Mouse (Mus musculus): ENCODE data around the gene Mcrip2. TPM values are rescaled to one million over a fixed set of nuclear protein-coding genes. Genes with fewer than 3 reads are reported as not detected.
A peak's percentile ranks its signal among the peaks of the same experiment; 100 is the strongest.

Mcrip2 gene
- polyA plus RNA-seq, 1 experiment from 2014 or later = 11.1 TPM

DNA sequence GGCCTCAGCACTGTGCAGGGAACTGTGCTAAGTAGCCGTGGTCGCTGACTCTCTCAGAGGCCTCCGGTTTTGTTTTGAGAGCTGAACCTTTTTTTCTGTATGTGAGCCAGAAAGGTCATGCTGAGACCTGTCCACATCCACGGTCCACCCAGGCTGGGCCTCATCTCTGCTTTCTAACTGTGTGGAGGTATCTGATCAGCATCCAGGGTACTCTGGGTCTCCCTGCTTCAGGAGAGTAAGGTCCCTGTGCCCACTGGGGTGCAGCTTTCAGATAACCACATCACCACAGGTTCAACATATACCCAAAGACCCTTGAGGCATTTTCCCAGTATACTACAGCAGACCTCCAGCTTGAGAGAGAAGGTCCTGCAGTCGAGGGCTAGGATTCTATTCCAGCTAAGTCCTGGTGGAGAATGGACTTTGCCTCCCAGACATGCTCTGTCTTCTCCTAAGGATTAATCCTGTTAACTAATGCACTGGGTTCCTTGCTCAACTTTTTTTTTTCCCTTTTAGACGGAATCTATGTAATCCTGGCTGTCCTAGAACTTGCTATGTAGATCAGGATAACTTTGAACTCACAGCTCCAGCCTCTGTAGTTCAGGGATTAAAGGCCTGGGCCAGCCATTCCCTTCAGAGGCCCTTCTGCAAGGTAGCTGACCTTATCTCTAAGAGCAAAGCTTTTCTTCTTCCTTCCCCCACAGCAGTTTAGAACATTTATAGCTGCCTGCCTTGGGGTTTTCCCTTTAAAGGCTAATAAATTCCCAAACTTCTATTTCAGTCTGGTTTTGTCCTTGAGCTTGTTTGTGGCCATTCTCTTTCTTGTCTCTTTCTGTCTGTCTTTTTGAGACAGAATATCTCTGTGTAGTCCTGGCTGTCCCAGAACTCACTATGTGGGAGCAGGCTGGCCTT is 6.6 kb downstream of the Mcrip2 start:
- Histone ChIP-seq H3K9ac (peak overlapping the region; percentile 85), H3K36me3 (0 out of 2 replicates have a peak, but pooled peaks cover 4% of the 10 kb centered on the region), H3K27ac (peak overlapping the region; percentile 89), H3K4me1 (peaks cover 24% of the 10 kb centered on the region), H3K4me3 (peak overlapping the region; percentile 71), H3K9me3 (no peaks in the 10 kb centered on the region), H3K27me3 (no peaks in the 10 kb centered on the region), H3K4me2 (peak overlapping the region; percentile 78)
- ATAC-seq (ENCODE audit: insufficient number of reproducible peaks, insufficient read depth, low FRiP score, low TSS enrichment, low read depth) = no peak
- WGBS = 9% methylated on average over 6 of the region's 6 CpGs

DNA sequence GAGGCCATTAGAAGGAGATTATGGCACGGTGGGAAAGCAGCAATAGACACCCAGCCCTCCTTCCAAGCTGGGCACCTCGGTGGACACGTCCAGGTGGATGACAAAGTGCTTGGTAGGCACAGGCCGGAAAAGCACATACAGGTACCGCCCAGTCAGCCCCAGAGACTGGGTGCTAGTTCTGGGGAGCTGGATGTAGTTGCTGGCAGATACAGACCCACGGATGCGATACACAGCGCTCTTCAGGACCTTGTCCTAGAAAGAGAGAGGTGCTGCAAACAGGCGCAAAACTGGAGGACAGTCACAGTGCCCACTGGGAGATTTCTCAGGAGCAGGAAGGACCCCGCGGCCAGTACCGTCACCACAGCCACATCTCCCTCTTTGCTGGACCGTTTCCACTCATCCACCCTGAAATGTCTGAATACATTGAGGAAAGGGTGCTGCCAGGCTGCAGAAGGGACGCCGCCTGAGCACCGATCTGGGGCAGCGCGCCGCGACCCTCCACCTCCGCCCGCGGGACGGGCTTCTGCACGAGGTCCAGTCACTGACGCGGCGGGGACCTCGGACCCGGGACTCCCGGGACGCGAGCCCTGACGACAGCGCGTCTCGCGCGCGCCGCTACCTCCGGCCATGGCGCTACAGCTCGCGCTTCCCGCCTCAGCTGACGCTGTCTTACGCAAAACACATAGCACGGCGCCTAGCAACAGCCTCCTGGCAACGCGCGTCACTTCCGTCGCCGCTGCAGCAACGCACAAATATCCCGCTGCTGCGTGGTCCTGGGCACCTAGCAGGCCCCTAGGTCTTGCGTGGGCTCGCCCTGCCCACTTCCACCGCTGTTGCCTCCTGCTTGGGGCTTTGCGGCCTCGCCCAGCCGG is 7.5 kb downstream of the Mcrip2 start, which contains the start of gene Wdr90:
Gene Wdr90, minus strand, starts transcription at position 670 of the 872 bp plus-strand sequence.
- no peaks in the 10 kb centered on the region for H3K27me3 ChIP-seq
- ATAC-seq (ENCODE audit: insufficient number of reproducible peaks, insufficient read depth, low FRiP score, low TSS enrichment, low read depth) = peak; percentile 86
- 3% methylated on average over 65 of the region's 65 CpGs for WGBS
- peak within 1 kb of the TSS; percentile 78 for H3K4me2 ChIP-seq
- no peaks in the 10 kb centered on the region for H3K9me3 ChIP-seq
- peaks cover 24% of the 10 kb centered on the region for H3K4me1 ChIP-seq
- H3K27ac ChIP-seq = peak within 1 kb of the TSS; percentile 89
- peak within 1 kb of the TSS; percentile 71 for H3K4me3 ChIP-seq
- H3K36me3 ChIP-seq = 0 out of 2 replicates have a peak, but pooled peaks cover 4% of the 10 kb centered on the region
- H3K9ac ChIP-seq = peak within 1 kb of the TSS; percentile 85

DNA sequence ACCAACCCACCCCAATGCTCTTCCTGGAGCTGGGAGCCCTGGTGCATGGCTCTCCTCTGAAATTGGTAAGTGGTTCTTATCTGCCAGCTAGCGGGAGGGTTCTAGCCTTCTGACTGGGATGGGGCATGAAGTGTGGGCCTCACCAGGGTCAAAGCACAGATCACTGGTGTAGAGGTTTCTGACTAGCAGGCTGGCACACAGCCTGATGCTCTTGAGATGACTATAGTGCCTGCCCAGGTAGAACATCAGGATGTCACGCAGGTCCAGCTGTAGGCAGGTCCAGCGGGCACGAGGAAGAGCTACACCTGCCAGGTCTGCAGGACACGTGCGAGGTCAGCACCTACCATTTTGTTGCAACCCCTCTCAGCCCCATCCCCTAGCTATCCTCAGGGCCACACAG is 8.3 kb downstream of the Mcrip2 start:
- H3K27me3 ChIP-seq = no peaks in the 10 kb centered on the region
- H3K27ac ChIP-seq = no peak overlapping the region
- peaks cover 7% of the 10 kb centered on the region for H3K36me3 ChIP-seq
- H3K9ac ChIP-seq = peak overlapping the region; percentile 85
- peak overlapping the region; percentile 78 for H3K4me2 ChIP-seq
- 92% methylated on average over 6 of the region's 6 CpGs for WGBS
- peaks cover 24% of the 10 kb centered on the region for H3K4me1 ChIP-seq
- ATAC-seq (ENCODE audit: insufficient number of reproducible peaks, insufficient read depth, low FRiP score, low TSS enrichment, low read depth) = no peak
- peak overlapping the region; percentile 71 for H3K4me3 ChIP-seq
- no peaks in the 10 kb centered on the region for H3K9me3 ChIP-seq

- peak within 1 kb of the TSS; percentile 91 for H3K9ac ChIP-seq
- H3K27ac ChIP-seq = peak within 1 kb of the TSS; percentile 89
- H3K36me3 ChIP-seq = peaks cover 77% of the 10 kb centered on the region
- peak within 1 kb of the TSS; percentile 87 for H3K4me2 ChIP-seq
- peaks cover 16% of the 10 kb centered on the region for H3K4me1 ChIP-seq
- 2% methylated on average over 21 of the region's 21 CpGs for WGBS
- ATAC-seq (ENCODE audit: insufficient number of reproducible peaks, insufficient read depth, low FRiP score, low TSS enrichment, low read depth) = peak; percentile 89
- no peaks in the 10 kb centered on the region for H3K27me3 ChIP-seq
- no peaks in the 10 kb centered on the region for H3K9me3 ChIP-seq
- peak within 1 kb of the TSS; percentile 83 for H3K4me3 ChIP-seq
Measured at GRCm38 (mm10) chr17:25844396-25844901, 24.1 kb downstream of the Mcrip2 start, which contains the start of gene Rhot2. Gene Rhot2 (minus strand): TSS chr17:25844851.

DNA sequence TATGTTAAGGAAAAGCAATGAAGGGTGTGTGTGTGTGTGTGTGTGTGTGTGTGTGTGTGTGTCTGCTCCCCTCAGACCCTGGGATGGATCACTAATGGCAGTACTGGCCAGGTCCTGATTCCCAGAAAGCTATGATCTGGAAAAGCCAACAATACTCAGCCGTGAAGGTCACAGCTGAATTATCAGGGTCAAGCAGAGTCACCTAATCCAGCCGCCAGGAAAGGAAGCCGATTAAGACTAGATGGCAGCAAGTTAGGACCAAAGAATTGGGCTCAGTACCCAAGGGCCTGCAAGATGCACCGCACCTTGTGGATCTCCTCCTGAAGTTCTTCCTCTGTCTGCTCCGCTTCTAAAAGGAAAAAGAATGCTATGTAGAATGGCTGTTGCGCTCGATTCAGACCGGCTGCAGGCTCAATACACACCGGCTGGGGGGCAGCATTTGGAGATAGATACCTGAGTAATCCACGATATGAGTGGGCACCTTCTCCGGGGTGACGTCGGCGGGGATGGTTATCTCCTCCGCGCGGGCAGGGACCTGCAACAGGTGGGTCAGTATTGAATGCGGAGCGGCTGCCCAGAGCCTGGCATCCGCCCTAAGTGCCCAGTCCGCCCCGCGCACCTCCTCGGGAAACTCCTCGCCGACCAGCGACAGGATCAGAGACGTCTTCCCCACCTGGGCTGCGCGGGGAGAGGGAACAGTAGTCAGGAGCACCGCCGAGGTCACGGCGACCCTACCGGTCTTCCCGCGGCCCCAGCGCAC is 24.7 kb downstream of the Mcrip2 start:
- Histone ChIP-seq H3K4me2 (peak overlapping the region; percentile 87), H3K9ac (peak overlapping the region; percentile 91), H3K4me3 (peak overlapping the region; percentile 83), H3K9me3 (no peaks in the 10 kb centered on the region), H3K4me1 (peaks cover 16% of the 10 kb centered on the region), H3K27ac (peak overlapping the region; percentile 89), H3K36me3 (peaks cover 77% of the 10 kb centered on the region), H3K27me3 (no peaks in the 10 kb centered on the region)
- 0 out of 2 replicates have a peak, but pooled peaks have one; percentile 1 for ATAC-seq (ENCODE audit: insufficient number of reproducible peaks, insufficient read depth, low FRiP score, low TSS enrichment, low read depth)
- 2% methylated on average over 38 of the region's 38 CpGs for WGBS

DNA sequence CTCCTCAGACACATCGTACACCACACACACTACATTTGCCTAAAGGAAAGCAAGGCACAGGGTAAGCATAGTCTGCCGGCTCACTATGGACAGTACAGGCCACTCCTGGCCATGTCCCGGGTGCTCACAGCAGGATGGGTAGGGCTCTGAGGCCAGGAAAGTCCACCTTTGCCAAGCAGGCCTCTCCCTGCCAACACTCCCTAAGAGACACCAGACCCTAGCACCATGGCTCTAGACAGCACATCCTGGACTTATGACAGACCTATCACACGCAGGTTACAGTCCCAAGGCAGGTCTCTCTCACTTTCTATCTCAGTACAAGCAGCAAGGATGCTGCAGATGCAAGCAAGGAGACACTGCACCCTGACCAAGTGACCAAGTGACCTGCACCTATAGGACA is 25.4 kb downstream of the Mcrip2 start:
- H3K9me3 ChIP-seq = no peaks in the 10 kb centered on the region
- H3K27me3 ChIP-seq = no peaks in the 10 kb centered on the region
- peaks cover 16% of the 10 kb centered on the region for H3K4me1 ChIP-seq
- peaks cover 74% of the 10 kb centered on the region for H3K36me3 ChIP-seq
- no peak for ATAC-seq (ENCODE audit: insufficient number of reproducible peaks, insufficient read depth, low FRiP score, low TSS enrichment, low read depth)
- H3K9ac ChIP-seq = peak overlapping the region; percentile 91
- no peak overlapping the region for H3K27ac ChIP-seq
- H3K4me2 ChIP-seq = peak overlapping the region; percentile 87
- peak overlapping the region; percentile 83 for H3K4me3 ChIP-seq
- WGBS = 91% methylated on average over 4 of the region's 4 CpGs

DNA sequence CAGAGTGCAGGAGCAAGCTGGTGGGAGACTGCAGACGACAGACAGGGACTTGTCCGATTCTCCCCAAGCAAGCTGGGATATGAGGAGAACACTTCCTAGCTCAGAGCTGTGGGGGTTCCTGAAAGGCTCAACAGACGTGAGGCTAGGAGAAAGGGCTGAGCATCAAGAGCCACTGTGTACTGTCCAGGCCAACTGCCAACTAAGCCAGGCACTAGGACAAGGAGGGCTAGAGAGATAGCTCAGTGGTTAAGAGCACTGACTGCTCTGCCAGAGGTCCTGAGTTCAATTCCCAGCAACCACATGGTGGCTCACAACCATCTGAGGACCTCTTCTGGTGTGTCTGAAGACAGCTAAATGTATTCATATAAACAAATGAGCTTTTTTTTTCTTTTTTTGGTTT is 26.1 kb downstream of the Mcrip2 start:
- Histone ChIP-seq H3K9me3 (no peaks in the 10 kb centered on the region), H3K36me3 (peaks cover 73% of the 10 kb centered on the region), H3K4me3 (no peak overlapping the region), H3K27me3 (no peaks in the 10 kb centered on the region), H3K9ac (no peak overlapping the region), H3K4me1 (peaks cover 18% of the 10 kb centered on the region), H3K27ac (no peak overlapping the region), H3K4me2 (no peak overlapping the region)
- no peak for ATAC-seq (ENCODE audit: insufficient number of reproducible peaks, insufficient read depth, low FRiP score, low TSS enrichment, low read depth)
- WGBS = 82% methylated on average over 3 of the region's 3 CpGs

GRCm38 (mm10) chr17:25841117-25841880 is 27.3 kb downstream of the Mcrip2 start, which contains the start of gene Gm20683:
Gene Gm20683 (minus strand): TSS chr17:25841763.
- no peaks in the 10 kb centered on the region for H3K9me3 ChIP-seq
- H3K4me3 ChIP-seq = no peak within 1 kb of the TSS
- no peak within 1 kb of the TSS for H3K27ac ChIP-seq
- no peaks in the 10 kb centered on the region for H3K27me3 ChIP-seq
- H3K4me1 ChIP-seq = peaks cover 30% of the 10 kb centered on the region
- H3K36me3 ChIP-seq = peaks cover 61% of the 10 kb centered on the region
- H3K4me2 ChIP-seq = no peak within 1 kb of the TSS
- ATAC-seq (ENCODE audit: insufficient number of reproducible peaks, insufficient read depth, low FRiP score, low TSS enrichment, low read depth) = no peak
- H3K9ac ChIP-seq = no peak within 1 kb of the TSS
- WGBS = 93% methylated on average over 22 of the region's 22 CpGs

- Histone ChIP-seq H3K4me2 (no peak overlapping the region), H3K27me3 (no peaks in the 10 kb centered on the region), H3K9me3 (no peaks in the 10 kb centered on the region), H3K27ac (no peak overlapping the region), H3K36me3 (peaks cover 59% of the 10 kb centered on the region), H3K4me3 (no peak overlapping the region), H3K4me1 (peaks cover 38% of the 10 kb centered on the region), H3K9ac (0 out of 2 replicates have a peak overlapping the region, but pooled peaks have one; percentile 6)
- 95% methylated on average over 6 of the region's 6 CpGs for WGBS
- no peak for ATAC-seq (ENCODE audit: insufficient number of reproducible peaks, insufficient read depth, low FRiP score, low TSS enrichment, low read depth)
Measured at GRCm38 (mm10) chr17:25840519-25840918, 28.0 kb downstream of the Mcrip2 start.
